Mouse (Mus musculus) adipocyte (in vitro differentiated cells): ENCODE data around the gene 9130019O22Rik.
"Not testable (repeated sequence)": the region's sequence is repeated elsewhere in the genome, so short reads cannot be mapped to it uniquely, and the experiment has no call there.

Source experiments
- DNase-seq: peaks from one replicate; pipeline ENCODE4 v3.0.0-alpha.2; 2016; ENCODE audit warnings: low spot score

The 9130019O22Rik gene

DNA sequence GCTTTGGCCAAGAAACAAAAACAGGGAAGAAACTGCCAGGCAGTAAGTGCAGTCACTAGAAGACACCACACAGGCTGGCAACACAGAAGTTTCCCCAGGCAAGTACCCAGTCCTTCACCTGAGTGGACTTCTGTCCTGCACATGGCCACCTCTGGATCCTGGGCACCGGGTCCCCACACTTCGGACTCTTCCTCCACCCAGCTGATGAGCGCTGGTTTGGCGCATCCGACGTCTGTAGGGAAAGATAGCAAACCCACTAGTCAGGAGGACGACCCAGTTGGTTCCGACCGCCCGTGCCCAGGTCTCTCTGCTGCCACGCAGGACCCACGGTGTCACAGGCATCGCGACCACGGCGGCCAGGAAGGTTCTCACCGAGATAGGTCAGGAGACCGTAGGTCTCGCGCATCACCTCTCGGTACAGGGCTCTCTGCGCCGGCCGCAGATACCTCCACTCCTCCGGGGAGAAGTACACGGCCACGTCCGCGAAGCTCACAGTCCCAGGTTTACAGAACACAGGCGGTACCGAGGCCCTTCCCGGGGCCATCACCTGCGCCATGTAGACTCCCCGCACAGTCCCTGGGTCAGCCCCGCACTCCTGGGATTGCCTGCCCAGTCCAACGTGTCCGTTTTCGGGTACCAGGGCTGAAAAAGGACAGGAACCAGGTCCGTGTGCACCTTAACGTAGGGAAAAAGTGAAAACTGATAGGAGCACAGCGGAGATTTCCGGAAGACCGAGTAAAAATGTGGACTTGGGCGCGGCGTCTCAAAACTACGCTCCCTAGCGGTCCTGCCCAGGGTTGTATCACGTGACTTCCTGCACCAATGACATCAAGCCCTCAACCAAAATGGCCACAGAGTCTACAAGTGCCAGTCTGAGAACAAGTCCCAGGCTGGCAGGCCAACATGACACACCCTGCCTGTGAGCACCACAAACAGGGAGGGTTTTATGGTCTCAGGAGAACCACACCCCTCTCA is 11.4 kb downstream of the 9130019O22Rik start, which contains the start of gene Zfp747:
Gene Zfp747, minus strand, starts transcription at position 780 of the 975 bp plus-strand sequence.
- DNase-seq, result peak; percentile 93

- DNase-seq, result not testable (repeated sequence)
These were observed 15.1 kb downstream of the 9130019O22Rik start for GRCm38 (mm10) chr7:127371870-127372269.

DNA sequence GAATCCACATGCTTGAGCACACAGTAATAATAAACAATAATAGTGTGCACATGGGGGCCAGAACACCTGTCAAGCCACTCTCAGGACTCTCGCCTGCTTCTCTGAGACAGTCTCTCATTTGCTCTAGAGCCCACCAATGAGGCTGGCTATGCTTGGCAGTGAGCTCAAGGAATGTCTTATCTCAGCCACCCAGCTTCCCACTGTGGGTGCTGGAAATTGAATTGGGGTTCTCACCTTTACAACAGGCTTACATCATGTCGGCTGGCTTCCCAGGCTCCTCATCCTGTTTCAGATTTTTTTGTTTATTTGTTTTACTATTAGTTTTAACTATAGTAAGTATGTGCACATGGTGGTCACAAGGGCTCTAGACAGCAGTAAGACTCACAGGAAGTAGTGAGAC is 15.8 kb downstream of the 9130019O22Rik start:
- no peak for DNase-seq

GRCm38 (mm10) chr7:127366249-127366648 is 20.7 kb downstream of the 9130019O22Rik start:
- no peak for DNase-seq

DNA sequence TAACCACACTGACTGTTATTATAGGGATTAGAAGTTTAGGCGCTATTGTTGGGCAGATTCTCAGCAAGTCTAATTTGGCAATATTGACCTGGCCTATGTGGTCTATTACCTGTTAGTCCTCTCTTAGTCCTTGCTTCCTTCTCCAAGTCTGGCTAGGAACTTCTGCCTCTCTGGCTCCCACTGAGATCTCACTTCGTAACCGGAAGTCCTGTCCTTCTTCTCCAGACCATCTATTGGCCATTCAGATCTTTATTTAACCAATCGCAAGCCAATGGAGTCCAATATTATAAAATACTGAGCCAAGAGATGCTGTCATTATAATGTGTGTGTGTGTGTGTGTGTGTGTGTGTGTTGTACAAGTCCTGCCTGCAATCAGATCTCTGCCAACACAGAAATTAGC is 22.8 kb downstream of the 9130019O22Rik start:
- no peak for DNase-seq

DNA sequence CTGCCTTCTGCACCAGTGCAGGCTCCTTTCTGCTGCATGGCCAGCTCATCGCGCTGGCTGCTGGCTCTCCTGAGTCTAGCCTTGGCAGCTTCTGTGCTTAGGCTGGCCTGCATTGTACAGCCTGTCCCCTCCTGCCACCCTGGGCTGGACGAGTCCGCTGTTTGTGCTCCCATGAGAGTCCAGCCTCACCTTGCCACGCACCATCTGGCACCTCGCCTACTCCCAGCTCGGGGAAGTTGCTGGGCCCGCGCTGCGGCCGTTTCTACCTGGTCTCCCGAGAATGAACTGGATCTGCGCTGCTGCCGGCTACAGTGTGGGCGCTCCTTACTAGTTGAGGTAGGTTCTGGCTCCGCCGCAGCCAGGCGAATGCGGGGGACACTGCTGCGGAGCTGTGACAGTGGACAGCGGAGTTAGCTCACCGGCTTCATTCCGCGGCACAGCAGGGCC is 23.5 kb downstream of the 9130019O22Rik start:
- no peak for DNase-seq

DNA sequence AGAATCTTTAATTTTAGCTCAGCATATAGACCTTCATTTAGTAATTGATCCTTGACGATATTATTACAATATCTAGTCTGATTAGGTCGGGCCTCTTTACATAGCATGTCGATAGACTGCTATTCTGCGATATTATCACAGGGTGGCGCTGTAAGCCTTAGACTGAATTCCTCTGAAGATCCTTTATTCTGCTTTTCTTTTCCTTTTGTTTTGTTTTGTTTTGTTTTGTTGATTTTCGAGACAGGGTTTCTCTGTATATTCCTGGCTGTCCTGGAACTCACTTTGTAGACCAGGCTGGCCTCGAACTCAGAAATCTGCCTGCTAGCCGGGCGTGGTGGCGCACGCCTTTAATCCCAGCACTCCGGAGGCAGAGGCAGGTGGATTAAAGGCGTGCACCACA is 24.5 kb downstream of the 9130019O22Rik start:
- peak; percentile 52 for DNase-seq

DNA sequence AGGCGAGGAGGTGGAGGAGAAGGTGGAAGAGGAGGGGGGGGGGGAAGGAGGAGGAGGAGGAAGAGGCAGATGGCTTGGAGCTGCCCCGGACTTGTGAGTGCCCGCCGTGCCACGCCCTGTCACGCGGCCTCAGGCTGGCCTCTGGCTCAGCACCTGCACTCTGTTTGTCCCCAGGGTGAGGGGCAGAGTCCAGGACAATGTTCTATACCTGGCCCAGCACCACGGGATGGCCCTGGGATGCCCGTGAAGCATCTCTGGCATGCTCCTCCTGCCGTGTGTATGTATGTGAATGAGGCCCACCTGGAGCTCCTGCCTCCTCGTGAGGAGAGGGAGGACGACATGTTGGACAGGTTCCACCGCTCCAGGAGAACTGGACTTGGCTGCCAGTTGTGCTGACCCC is 25.5 kb downstream of the 9130019O22Rik start:
- DNase-seq, result no peak

DNA sequence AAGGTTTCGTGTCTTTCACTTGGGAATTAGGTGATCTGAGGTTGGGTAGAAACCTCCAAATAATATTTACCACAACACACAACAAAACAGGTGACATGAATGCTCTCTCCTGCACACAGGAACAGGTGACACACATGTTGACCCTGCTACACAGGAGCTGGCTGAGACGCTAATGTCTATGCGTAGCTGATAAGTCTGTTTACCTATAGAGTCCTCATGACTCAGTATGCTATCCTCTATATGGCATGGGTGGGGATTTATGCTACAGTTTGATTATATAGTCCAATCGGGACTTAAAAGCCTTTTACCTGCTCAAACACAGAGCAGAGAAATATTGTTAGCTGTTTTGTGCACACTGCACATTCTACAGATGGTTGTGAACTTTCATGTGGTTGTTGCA is 26.7 kb downstream of the 9130019O22Rik start:
- no peak for DNase-seq

GRCm38 (mm10) chr7:127358472-127358871 is 28.5 kb downstream of the 9130019O22Rik start:
- no peak for DNase-seq

DNA sequence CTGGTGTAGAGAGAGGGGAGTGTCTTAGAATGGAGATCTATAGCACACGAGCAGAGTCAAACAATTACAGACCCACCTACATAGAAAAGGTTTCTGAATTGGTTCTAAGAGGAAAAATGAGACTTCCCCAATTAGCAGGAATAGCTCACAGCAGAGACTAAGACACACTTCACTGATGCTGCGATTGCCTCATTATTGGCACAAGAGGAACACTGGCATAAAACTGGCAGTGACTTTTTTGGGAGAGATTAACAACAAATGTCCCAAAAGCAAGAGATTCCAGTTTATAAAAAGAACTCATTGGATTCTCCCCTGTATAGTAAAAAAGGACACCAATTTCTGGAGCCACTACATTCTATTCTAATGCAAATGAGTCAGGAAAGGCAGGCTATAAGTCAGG is 29.1 kb downstream of the 9130019O22Rik start:
- peak; percentile 65 for DNase-seq

- no peak for DNase-seq
These were observed 31.2 kb downstream of the 9130019O22Rik start for GRCm38 (mm10) chr7:127355796-127356195.

DNA sequence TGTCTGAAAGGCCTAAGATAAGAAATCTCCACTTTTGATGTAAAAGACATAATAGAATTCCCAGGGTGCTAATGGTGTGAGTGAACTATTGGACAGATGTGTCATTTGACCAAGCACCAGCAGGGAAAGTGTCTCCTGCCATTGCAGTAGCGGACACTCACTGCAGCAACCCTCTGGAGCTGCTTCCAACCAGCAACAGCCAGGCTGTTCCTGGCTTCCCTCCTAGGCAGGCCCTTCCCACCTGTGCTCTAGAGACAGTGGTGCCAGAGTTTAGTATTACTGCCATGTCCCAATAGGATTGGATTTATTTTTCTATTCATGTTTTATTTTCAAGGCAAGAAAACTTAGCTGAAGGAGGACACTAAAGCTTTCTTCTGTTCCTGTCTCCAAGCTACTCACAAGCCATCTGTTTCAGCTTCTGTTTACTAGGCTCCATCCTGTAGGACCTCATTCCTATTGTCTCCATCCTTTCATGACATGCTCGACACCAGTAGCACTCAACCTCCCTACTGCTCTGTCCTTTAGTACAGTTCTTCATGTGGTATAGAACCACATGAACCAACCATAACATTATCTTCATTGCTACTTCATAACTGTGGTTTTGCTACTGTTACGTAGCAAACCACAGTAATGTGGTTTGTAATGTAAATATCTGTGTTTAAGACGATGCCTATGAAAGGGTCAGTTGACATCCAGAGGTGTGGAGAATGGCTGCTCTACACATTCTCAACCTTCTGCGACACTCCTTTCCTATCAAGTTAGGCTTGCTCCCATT is 35.5 kb downstream of the 9130019O22Rik start:
- DNase-seq, result peak; percentile 71

DNA sequence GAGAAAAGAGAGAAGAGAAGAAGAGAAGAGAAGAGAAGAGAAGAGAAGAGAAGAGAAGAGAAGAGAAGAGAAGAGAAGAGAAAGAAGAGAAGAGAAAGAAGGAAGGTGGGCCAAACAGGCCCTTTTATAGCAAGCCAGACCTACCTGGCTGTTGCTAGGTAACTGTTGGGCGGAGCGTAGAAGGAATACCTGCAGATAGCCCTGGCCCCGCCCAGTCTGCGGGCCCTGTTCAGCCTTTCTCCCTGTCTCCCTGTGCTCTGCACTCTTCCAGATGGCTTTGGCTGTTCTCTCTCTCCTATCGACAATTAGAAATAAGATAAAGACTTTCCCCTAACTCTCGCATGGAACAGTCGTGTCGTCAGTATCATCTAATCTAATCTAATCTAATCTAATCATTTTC is 40.3 kb downstream of the 9130019O22Rik start:
- no peak for DNase-seq

- peak; percentile 89 for DNase-seq
These were observed 41.2 kb downstream of the 9130019O22Rik start, which contains the start of gene Zfp768 for GRCm38 (mm10) chr7:127345512-127346325. Zfp768 (minus strand) TSS chr7:127345589.

DNA sequence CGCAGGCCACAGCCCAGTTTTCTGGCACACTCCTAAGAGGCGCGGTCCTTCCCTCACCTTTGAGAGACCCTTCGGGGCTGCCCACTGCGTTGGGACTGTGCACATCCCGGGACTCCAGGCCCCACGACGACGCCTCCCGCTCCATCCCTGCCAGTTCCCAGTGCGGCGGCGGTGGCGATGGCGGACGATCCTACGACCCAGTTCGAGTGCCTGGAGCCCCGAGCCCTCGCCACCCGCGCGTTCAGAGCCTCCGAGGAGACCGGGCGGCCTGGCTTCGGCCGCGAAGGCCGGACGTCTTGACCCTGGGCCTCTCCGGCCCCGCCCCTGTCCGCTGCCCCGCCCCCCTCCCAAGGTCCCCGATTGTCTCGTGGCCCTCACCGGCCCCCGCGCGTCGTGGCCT is 41.9 kb downstream of the 9130019O22Rik start:
- DNase-seq, result no peak

DNA sequence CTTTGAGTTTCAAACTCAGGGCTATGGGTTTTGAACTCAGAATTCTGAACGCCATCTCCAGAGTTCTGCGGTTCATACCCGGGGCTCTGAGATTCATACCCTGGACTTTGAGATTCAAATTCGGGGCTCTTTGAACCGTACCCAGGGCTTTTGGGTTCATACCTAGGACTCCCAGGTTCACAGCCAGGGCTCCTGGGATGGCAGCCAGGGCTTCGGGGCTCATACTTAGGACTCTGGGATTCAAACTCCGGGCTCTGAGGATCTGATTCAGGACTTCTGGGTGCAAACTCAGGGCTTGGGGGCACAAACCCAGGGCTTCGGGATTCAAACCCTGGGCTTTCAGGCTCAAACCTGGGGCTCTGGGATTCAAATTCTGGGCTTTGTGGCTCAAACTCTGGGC is 42.6 kb downstream of the 9130019O22Rik start:
- peak; percentile 16 for DNase-seq

DNA sequence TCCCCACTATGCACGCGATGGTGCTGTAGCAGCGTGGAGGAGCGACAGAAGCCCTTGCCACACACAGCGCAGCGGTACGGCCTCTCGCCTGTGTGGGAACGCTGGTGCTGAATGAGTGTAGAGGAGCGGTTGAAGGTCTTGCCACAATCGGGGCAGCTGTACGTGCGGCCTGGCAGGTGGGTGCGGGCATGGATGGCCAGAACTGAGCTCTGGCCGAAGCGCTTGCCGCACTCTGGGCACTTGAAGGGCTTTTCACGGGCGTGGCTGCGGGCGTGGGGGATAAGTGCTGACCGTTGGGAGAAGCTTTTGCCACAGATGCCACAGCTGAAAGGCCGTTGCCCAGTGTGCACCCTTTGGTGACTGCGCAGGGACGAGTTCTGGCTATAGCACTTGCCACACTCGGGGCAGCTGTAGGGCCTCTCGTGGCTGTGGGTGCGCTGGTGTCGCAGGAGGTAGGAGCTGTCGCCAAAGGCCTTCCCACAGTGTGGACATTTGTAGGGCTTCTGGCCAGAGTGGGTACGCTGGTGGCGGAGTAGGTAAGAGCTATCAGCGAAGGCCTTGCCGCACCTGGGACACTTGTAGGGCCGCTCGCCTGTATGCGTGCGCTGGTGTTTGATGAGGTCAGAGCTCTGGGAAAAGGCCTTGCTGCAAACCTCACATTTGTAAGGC is 43.5 kb downstream of the 9130019O22Rik start:
- no peak for DNase-seq

DNA sequence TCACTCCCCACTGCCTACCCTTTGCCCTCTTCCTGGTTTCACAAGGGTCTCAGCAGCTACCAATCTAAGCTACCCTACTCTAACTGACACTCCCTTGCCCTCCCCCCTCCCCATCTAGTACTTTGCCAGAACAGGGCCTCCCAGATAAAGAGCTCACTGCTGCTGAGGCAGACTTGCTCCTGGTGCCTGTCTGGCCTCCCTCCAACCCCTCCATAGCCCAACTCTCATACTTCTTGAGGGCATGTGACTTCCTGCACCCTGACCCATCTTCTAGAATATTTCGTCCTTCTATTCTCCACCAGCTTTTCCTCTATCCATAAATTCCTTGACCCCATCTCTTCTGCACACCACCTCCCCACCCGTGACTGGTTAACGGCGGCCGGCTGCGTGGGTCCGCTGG is 44.1 kb downstream of the 9130019O22Rik start:
- no peak for DNase-seq

GRCm38 (mm10) chr7:127342332-127342731 is 44.6 kb downstream of the 9130019O22Rik start:
- DNase-seq, result peak; percentile 22

- DNase-seq, result not testable (repeated sequence)
These were observed 45.1 kb downstream of the 9130019O22Rik start for GRCm38 (mm10) chr7:127341861-127342260.
